10 mouse cellular contexts compared by ENCODE assay signal in genomic region chr6:135436315-135436714, GRCm38 (mm10).
"Had no signal": no experiment of that assay in that cellular context is flagged by ENCODE, and none has a peak within 500 bp of the region (broad histone marks: within the 10 kb centered on the region; RNA-seq: fewer than 3 reads in every experiment).

No protein-coding gene starts in this region.

- DNase-seq: kidney, adult 2 months; kidney, postnatal 14 days; lung, embryonic 14.5 days; lung, postnatal 10 days; retina, postnatal 1 day; right cerebral cortex, postnatal 4 days; spleen, adult 18-20 months; thymus, postnatal 14 days had no signal

- ATAC-seq: intestine, embryonic 16.5 days; liver, embryonic 12.5 days had no signal
